Mouse (Mus musculus): ENCODE results near the gene Fibp.

- TF ChIP-seq CTCF (IDR thresholded peaks at IDR 0.05) (no peak), EP300 (IDR thresholded peaks at IDR 0.05; ENCODE audit: insufficient read depth, low read depth, low read length) (no peak), POLR2A (IDR thresholded peaks at IDR 0.05; ENCODE audit: insufficient read depth, low read depth, low read length) (no peak)
Observed at GRCm38 (mm10) chr19:5419630-5420029, 40.8 kb upstream of the Fibp start.

All from heart, adult 2 months (tissue).